Mouse (Mus musculus) midbrain, embryonic 14.5 days (tissue): ENCODE measurements at regions not wholly inside any gene's neighbourhood (a gene's known extent, or its start where the extent isn't known, plus 50 kb on each side); places are given as distances from the start of the nearest gene placed in this dataset.

Experiments
- ATAC-seq: fragments of 200-750 bp; cut with Nextera tagmentation; 2 replicates; pipeline ENCODE4 v1.8.0; 2017; ENCODE audit warnings: moderate number of reproducible peaks, moderate library complexity; ENCODE audit not compliant: low FRiP score, low TSS enrichment
- DNase-seq: peaks from one replicate; pipeline ENCODE4 v3.0.0-alpha.2; 2015
- H3K27ac ChIP-seq: fragments of 300-500 bp; sonication (generic); replicated peaks from 2 replicates; pipeline ENCODE4 v1.5.1; 2014; ENCODE audit warnings: mild to moderate bottlenecking, low read depth, low read length, moderate library complexity
- H3K27me3 ChIP-seq: fragments of 300-500 bp; sonication (generic); 2 replicates; pipeline ENCODE4 v1.6.1; 2014; ENCODE audit warnings: low read length, control low read depth, mixed read lengths; ENCODE audit not compliant: control insufficient read depth, insufficient read depth
- H3K36me3 ChIP-seq: fragments of 300-500 bp; sonication (generic); 2 replicates; pipeline ENCODE4 v1.6.1; 2014; ENCODE audit warnings: low read length, control low read depth; ENCODE audit not compliant: control insufficient read depth, insufficient read depth
- H3K4me1 ChIP-seq: fragments of 300-500 bp; sonication (generic); 2 replicates; pipeline ENCODE4 v1.6.1; 2014; ENCODE audit warnings: mild to moderate bottlenecking, antibody characterized with exemption, low read length, control low read depth; ENCODE audit not compliant: control insufficient read depth, insufficient read depth
- H3K4me2 ChIP-seq: fragments of 300-500 bp; sonication (generic); 2 replicates; pipeline ENCODE4 v1.6.1; 2014; ENCODE audit warnings: mild to moderate bottlenecking, low read length, moderate library complexity
- H3K4me3 ChIP-seq: fragments of 300-500 bp; sonication (generic); replicated peaks from 2 replicates; pipeline ENCODE4 v1.5.1; 2014; ENCODE audit warnings: low read depth, low read length
- H3K9ac ChIP-seq: fragments of 300-500 bp; sonication (generic); replicated peaks from 2 replicates; pipeline ENCODE4 v1.6.1; 2014; ENCODE audit warnings: mild to moderate bottlenecking, low read length, moderate library complexity
- H3K9me3 ChIP-seq: fragments of 300-500 bp; sonication (generic); 2 replicates; pipeline ENCODE4 v1.6.1; 2016; ENCODE audit warnings: low read length, control low read depth, mixed read lengths; ENCODE audit not compliant: control insufficient read depth

DNA sequence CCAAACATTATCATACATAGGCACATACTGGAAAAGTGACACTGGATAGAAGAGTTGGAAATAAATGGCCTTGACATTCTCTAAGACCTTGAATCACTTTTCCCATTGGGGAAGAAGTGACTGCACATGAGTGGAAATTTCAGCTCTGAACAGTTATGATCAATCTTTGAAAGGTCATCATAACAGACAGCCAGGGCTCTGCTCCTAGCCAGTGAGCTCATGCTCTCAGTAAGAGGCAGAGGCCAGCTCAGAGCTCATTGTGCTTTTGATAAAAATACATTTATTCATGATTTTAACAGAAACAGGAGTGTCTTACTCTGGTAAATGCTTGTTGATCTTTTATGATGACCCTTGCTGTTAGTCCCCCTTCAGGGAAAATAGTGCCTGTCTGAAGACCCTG, 328.9 kb downstream of the Gria2 start:
- ATAC-seq (no peak), DNase-seq (peak; percentile 1)
- Histone ChIP-seq H3K27me3 (no peaks in the 10 kb centered on the region), H3K9me3 (no peaks in the 10 kb centered on the region), H3K4me1 (no peaks in the 10 kb centered on the region), H3K4me2 (no peak overlapping the region), H3K36me3 (no peaks in the 10 kb centered on the region), H3K4me3 (no peak overlapping the region), H3K27ac (no peak overlapping the region), H3K9ac (no peak overlapping the region)
